In genomic region chr5:139261403-139261802, GRCm38 (mm10) we compare ENCODE assay signal across 16 mouse cellular contexts.
"Had no signal": no experiment of that assay in that cellular context is flagged by ENCODE, and none has a peak within 500 bp of the region (broad histone marks: within the 10 kb centered on the region; RNA-seq: fewer than 3 reads in every experiment).

No protein-coding gene starts in this region.

- H3K4me3 ChIP-seq: lung, embryonic 15.5 days; midbrain, embryonic 13.5 days; midbrain, embryonic 15.5 days; neural tube, embryonic 12.5 days; stomach, embryonic 15.5 days had no signal

- ATAC-seq: lung, postnatal 0 days; midbrain, embryonic 13.5 days; midbrain, embryonic 15.5 days had no signal

- H3K9me3 ChIP-seq: lung, embryonic 15.5 days; midbrain, embryonic 13.5 days; midbrain, embryonic 15.5 days; neural tube, embryonic 12.5 days; stomach, embryonic 15.5 days had no signal

- H3K27ac ChIP-seq: macrophage; midbrain, embryonic 13.5 days; midbrain, embryonic 15.5 days; neural tube, embryonic 12.5 days; stomach, embryonic 15.5 days; stomach, postnatal 0 days had no signal

- H3K27me3 ChIP-seq: lung, embryonic 15.5 days; midbrain, embryonic 13.5 days; midbrain, embryonic 15.5 days; neural tube, embryonic 12.5 days; stomach, embryonic 15.5 days had no signal

- H3K4me2 ChIP-seq: lung, embryonic 15.5 days; midbrain, embryonic 11.5 days; midbrain, embryonic 13.5 days; midbrain, embryonic 15.5 days; neural tube, embryonic 12.5 days; stomach, embryonic 15.5 days had no signal

- DNase-seq: lung, adult 2 months; lung, postnatal 14 days; lung, postnatal 36 days; right cerebral cortex, postnatal 14 days; thymus, adult 2 months; thymus, postnatal 25 days; thymus, postnatal 4 days had no signal

- H3K4me1 ChIP-seq: midbrain, embryonic 15.5 days had no signal

- H3K9ac ChIP-seq: lung, embryonic 15.5 days; midbrain, embryonic 13.5 days; midbrain, embryonic 15.5 days; neural tube, embryonic 12.5 days; stomach, embryonic 15.5 days had no signal
